Mouse (Mus musculus): ENCODE results near the gene Sntg2.
A peak's percentile ranks its signal among the peaks of the same experiment; 100 is the strongest.

The Sntg2 gene

GRCm38 (mm10) chr12:30372933-30373501 is at the start of gene Sntg2:
Gene Sntg2 (minus strand): TSS chr12:30373375.
- peak; percentile 76 for DNase-seq (ENCODE audit: low spot score)

GRCm38 (mm10) chr12:30416547-30416946 is 43.4 kb upstream of the Sntg2 start:
- no peak for DNase-seq (ENCODE audit: low spot score)

- DNase-seq (ENCODE audit: low spot score), result no peak
Observed at GRCm38 (mm10) chr12:30415981-30416380, 42.8 kb upstream of the Sntg2 start.

GRCm38 (mm10) chr12:30402651-30403050 is 29.5 kb upstream of the Sntg2 start:
- no peak for DNase-seq (ENCODE audit: low spot score)

GRCm38 (mm10) chr12:30400531-30400930 is 27.4 kb upstream of the Sntg2 start:
- no peak for DNase-seq (ENCODE audit: low spot score)

GRCm38 (mm10) chr12:30400114-30400513 is 26.9 kb upstream of the Sntg2 start:
- no peak for DNase-seq (ENCODE audit: low spot score)

- DNase-seq (ENCODE audit: low spot score), result peak; percentile 5
Observed at GRCm38 (mm10) chr12:30372293-30372692, 882 bp downstream of the Sntg2 start.

- DNase-seq (ENCODE audit: low spot score), result peak; percentile 72
Observed at GRCm38 (mm10) chr12:30369786-30370185, 3.4 kb downstream of the Sntg2 start.

- no peak for DNase-seq (ENCODE audit: low spot score)
Observed at GRCm38 (mm10) chr12:30369141-30369540, 4.0 kb downstream of the Sntg2 start.

GRCm38 (mm10) chr12:30362306-30362705 is 10.9 kb downstream of the Sntg2 start:
- no peak for DNase-seq (ENCODE audit: low spot score)

GRCm38 (mm10) chr12:30357666-30358065 is 15.5 kb downstream of the Sntg2 start:
- no peak for DNase-seq (ENCODE audit: low spot score)

- no peak for DNase-seq (ENCODE audit: low spot score)
Observed at GRCm38 (mm10) chr12:30352393-30352792, 20.8 kb downstream of the Sntg2 start.

- DNase-seq (ENCODE audit: low spot score), result no peak
Observed at GRCm38 (mm10) chr12:30348036-30348435, 25.1 kb downstream of the Sntg2 start.

- no peak for DNase-seq (ENCODE audit: low spot score)
Observed at GRCm38 (mm10) chr12:30347284-30347683, 25.9 kb downstream of the Sntg2 start.

GRCm38 (mm10) chr12:30344806-30345205 is 28.4 kb downstream of the Sntg2 start:
- DNase-seq (ENCODE audit: low spot score), result no peak

GRCm38 (mm10) chr12:30336301-30336700 is 36.9 kb downstream of the Sntg2 start:
- no peak for DNase-seq (ENCODE audit: low spot score)

GRCm38 (mm10) chr12:30334502-30334901 is 38.7 kb downstream of the Sntg2 start:
- DNase-seq (ENCODE audit: low spot score), result no peak

GRCm38 (mm10) chr12:30317971-30318370 is 55.2 kb downstream of the Sntg2 start:
- DNase-seq (ENCODE audit: low spot score), result no peak

- DNase-seq (ENCODE audit: low spot score), result no peak
Observed at GRCm38 (mm10) chr12:30313021-30313420, 60.2 kb downstream of the Sntg2 start.

- no peak for DNase-seq (ENCODE audit: low spot score)
Observed at GRCm38 (mm10) chr12:30308197-30308939, 64.8 kb downstream of the Sntg2 start.

GRCm38 (mm10) chr12:30292724-30293560 is 80.2 kb downstream of the Sntg2 start:
- DNase-seq (ENCODE audit: low spot score), result no peak

- DNase-seq (ENCODE audit: low spot score), result no peak
Observed at GRCm38 (mm10) chr12:30286888-30287573, 86.1 kb downstream of the Sntg2 start.
